Mouse (Mus musculus): ENCODE data around the gene Sfrp2.

DNA sequence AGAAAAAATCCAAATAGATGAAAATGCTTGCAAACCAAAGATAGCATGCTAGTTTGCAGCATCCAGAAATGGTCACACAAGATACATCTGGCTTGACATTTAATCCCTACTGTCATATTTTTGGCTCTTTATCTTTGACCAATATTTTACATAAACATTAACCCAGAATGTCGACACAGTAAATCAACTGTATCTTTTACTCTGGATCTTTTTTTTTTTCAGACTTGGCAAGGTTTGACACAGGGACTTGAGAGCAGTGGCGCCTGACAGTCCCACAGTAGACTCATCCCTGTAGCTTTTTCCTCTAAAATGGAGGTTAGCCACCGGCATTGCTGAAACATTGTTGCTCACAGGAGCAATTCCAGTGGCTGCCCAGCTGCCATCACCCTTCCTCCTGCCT, 37.9 kb upstream of the Sfrp2 start:
- TF ChIP-seq CTCF (conservative IDR thresholded peaks at IDR 0.05 in 1 of 2, IDR thresholded peaks at IDR 0.05 in 1 of 2; ENCODE audit: low read depth in 2 of 2, low read length in 2 of 2) (no peak), GABPA (IDR thresholded peaks at IDR 0.05; ENCODE audit: insufficient replicate concordance, low read depth, low read length) (no peak), ZC3H11A (IDR thresholded peaks at IDR 0.05; ENCODE audit: low read depth, low read length) (no peak), POLR2A (IDR thresholded peaks at IDR 0.05; ENCODE audit: low read depth, low read length) (no peak), MXI1 (IDR thresholded peaks at IDR 0.05; ENCODE audit: low read depth, low read length) (no peak)
